Comparison of ENCODE assay signal across 8 mouse cellular contexts in genomic region chr13:113614635-113615545, GRCm38 (mm10). TPM values are rescaled to one million over a fixed set of nuclear protein-coding genes. Genes with fewer than 3 reads are reported as not detected.
DNase-seq lines count a peak whose midpoint lies in the region.

No protein-coding gene starts in this region.

- peak overlapping the region; percentile 86 for H3K4me3 ChIP-seq in hindbrain, embryonic 10.5 days

- peaks cover 19% of the 10 kb centered on the region for H3K36me3 ChIP-seq in hindbrain, embryonic 10.5 days

- peaks cover 81% of the 10 kb centered on the region for H3K4me1 ChIP-seq in hindbrain, embryonic 10.5 days (replicated peaks)

- WGBS in hindbrain, embryonic 10.5 days, result 24% methylated on average over 24 of the region's 24 CpGs

- H3K27ac ChIP-seq in hindbrain, embryonic 10.5 days, result peak overlapping the region; percentile 93

- H3K9me3 ChIP-seq in hindbrain, embryonic 10.5 days, result no peaks in the 10 kb centered on the region

- H3K27me3 ChIP-seq in hindbrain, embryonic 10.5 days (ENCODE audit: insufficient read depth, poor library complexity, severe bottlenecking), result no peaks in the 10 kb centered on the region

- DNase-seq in Muller cell, postnatal 12 days (ENCODE audit: inconsistent ontology term), result peak; percentile 93
- peak; percentile 80 to 86 for DNase-seq in cerebellum, adult 18-20 months
- peak; percentile 71 for DNase-seq in forelimb bud, embryonic 11.5 days (ENCODE audit: low read depth, low spot score)
- DNase-seq in hindbrain, embryonic 10.5 days (ENCODE audit: low spot score), result peak; percentile 70
- DNase-seq in layer of hippocampus, postnatal 10 days (ENCODE audit: low spot score in 2 of 2), result peak; percentile 70 to 77
- DNase-seq in lung, postnatal 14 days, result peak; percentile 86
- peak; percentile 88 for DNase-seq in retina, postnatal 1 day
- peak; percentile 87 for DNase-seq in thymus, postnatal 36 days

RNA-seq across cellular contexts. Expression of gene Snx18, which starts 3.5 kb away (rescaled TPM):
- 18.1 and 18.4 TPM in 2 replicates for polyA plus RNA-seq in hindbrain, embryonic 10.5 days (2016; fragmentation: Nextera tagmentation; extraction: Ambion mirVana)
- 10 to 100 TPM; 23.4 to 24.7 TPM for total RNA-seq in layer of hippocampus, postnatal 10 days (2021)

RNA-seq across cellular contexts. Expression of gene Hspb3, which starts 48.6 kb away (rescaled TPM):
- 0.21 TPM in 1 of 2 replicates, not detected in the other for polyA plus RNA-seq in hindbrain, embryonic 10.5 days (2016; fragmentation: Nextera tagmentation; extraction: Ambion mirVana)
- total RNA-seq in layer of hippocampus, postnatal 10 days (2021), result 1 to 10 TPM; 1.4 to 1.6 TPM

Comparison
In these comparisons a context has a peak if more than half of its experiments do, and no peak if none do; other contexts are left out.
1. Peak in every context shown above with its lines: DNase-seq, H3K4me3 ChIP-seq and H3K27ac ChIP-seq.